Mouse (Mus musculus): ENCODE measurements around the gene Vsx1.
A peak's percentile ranks its signal among the peaks of the same experiment; 100 is the strongest.

Vsx1 gene

DNA sequence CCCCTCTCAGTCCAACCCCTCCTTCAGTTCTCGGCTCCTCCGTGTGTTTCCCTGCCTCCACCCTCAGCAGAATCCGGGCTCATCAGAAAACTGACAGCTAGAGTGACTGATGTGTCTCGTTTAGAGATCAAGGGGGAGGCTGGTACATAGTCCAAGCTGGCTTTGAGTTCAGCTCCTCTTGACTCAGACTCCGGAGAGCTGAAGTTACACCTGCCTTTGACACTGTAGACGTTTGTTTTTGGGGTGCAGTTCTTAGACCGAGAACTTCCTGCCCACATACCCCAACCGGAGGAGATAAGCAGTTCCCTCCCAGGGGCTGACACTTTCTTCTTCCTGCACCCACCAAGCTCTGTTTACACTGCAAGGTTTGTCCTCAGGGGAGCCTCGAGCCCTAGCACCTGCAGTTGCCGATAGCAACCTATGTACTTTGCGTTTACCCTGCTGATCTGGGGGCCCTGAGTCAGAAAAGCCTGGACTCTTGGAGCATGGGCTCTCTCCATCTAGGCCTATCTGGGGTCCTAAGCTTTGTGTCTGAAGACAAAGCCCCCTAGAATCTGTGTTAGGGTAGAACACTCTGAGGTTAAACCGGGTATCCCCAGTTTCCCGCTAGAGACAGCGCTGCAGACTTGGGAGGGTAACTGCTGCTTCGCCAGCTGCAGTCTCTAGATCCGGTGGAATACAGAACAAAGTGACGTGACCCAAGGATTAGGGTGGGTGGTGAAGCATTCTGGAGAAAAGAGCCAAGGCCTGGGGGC is 21.9 kb downstream of the Vsx1 start:
- no peak for DNase-seq (ENCODE audit: low read depth, low spot score)

DNA sequence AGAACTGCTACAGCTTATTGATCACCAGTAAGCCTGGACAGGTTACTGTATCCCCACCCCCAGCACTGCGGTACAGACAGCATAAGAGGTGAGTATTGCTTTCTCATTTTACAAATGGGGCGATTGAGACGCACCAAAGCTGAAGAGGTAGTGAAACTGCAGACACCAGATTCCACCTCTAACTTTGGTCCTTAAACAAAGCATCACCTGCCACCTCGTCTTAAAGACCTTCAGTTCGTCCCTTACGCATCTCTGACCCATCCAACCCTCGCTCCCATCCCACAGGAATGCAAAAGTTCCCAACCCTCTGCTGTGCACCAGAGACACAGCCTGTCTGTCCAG is 22.5 kb downstream of the Vsx1 start:
- no peak for DNase-seq (ENCODE audit: low read depth, low spot score)

DNA sequence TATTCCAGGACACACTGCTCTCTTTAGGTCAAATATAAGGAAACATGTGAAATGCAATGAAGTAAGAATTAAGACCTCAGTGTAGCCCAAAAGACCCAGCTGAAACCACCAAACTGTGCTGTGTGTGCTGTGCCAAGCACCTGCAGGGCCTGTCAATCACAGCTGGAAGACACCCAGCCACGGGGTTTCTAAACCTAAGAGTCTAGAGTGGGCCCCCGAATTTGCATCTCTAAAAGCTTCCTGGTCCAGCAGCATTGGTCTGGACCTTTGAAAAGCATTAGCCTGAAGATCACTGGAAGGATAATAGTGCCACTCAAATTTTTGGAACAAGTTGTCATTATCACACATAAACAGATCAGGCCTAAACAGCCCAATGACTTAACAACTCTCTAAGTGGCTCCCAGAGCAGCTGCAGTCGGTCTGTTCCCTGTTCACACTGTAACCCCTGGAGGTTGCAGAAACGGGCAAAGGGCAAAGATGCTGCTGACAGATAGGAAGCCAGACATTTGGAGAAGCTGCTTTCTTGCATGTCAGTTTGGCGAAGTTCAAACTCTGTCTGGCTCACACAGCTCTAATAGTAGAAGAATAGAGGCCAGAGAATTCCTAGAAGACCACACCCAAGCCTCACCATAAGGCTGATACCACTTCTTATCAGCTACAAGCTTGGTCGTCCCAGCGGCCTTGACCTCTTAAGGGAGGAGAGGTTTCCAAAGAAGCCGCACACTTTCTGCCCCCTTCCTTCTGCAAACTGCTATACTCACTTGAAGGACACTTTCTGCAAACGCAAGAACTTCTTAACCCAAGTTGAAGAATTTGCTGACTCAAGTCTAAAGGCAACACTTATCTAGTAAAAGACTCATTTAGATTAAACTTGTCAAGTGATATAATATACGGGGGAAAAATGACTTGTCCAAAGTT is 23.4 kb downstream of the Vsx1 start:
- DNase-seq (ENCODE audit: low read depth, low spot score): no peak

DNA sequence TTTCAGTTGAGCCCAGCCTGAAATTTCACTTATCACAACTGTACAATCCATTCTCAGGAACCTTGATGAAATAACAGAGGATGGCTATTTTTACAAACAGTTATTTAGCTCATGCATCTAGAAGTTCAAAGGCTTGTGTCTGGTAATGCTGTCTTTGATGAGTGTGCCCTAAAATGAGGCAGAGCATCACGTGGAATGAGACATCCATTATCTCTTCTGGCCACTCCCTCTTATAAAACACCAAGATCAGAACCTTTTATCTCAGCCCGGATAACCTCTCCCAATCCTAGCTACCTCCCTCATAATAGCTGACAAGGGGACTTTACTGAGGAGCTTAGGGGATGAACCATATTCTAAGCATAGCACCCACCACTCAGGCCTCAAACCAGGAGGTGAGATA is 24.2 kb downstream of the Vsx1 start:
- DNase-seq (ENCODE audit: low read depth, low spot score): no peak

DNA sequence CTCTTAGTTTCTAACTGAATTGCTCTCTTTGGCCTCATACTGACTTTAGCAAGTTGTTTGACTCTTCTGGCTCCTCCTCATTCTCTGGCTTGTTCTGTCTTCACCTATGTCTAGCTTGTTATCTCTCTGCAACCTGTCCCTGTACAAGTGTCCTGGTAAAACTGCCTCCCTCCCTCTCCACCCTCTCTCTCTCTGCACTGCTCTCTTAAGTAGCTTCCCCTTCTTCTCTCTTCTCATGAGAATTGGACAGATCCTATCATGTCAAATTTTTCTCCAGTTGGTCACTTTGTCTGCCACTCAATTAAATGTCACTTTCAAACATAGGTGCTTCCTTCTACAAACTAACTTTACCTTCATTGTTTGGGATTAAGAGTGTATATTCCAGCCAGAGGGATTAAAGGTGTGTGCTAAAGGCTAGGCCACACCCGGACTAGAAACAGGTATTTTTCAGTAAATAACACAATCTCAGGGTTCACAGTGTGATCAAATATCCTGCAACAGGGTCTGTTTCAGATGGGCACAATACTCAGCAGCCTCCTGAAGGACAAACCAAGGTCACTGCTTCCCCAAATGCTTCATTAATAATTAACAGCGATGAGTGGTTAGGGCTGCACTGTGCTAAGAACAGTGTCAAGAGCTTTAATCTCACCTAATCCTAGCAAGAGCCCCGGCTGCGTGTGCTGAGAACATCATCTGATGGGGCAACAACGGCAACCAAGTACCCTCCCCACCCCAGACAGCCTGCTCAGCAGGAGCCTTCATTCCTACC is 24.8 kb downstream of the Vsx1 start:
- DNase-seq (ENCODE audit: low read depth, low spot score): no peak

DNA sequence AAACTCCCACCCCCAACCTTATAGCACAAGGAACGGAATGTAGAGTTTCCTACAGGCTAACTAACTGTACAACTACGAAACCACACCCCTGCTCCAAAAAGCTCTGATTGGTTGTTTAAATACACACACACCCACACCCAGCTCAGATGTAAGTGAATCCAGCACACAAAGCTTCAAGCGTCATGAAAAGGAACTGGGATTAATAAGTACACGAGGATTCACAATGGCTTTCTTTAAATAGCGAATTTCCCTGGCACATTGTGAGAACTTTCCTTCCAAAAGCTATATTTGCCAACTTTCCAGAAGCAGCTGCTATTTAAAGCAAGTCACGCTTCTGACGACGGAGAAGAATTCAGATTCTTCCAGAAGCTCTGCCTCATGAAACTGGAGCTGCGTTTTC is 25.9 kb downstream of the Vsx1 start:
- DNase-seq (ENCODE audit: low read depth, low spot score): peak; percentile 78

DNA sequence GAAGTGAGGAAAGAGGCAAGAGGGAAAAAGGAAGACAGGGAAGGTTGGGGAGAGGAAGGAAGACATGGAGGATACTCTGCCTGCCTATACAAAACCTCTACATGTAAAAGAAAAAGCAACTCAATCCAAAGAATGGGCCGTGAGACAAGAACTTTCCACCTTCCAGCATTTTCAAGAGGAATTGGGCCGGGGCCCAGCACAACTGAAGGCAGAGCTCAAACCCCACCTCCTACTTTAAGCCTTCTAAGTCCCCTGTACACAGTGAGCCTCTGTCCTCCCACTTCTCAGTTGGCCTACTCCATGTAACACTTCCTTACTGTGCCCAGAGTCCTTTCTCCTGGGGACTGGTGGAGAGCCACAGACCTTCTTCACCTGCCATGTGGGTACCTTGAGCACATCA is 27.2 kb downstream of the Vsx1 start:
- no peak for DNase-seq (ENCODE audit: low read depth, low spot score)

DNA sequence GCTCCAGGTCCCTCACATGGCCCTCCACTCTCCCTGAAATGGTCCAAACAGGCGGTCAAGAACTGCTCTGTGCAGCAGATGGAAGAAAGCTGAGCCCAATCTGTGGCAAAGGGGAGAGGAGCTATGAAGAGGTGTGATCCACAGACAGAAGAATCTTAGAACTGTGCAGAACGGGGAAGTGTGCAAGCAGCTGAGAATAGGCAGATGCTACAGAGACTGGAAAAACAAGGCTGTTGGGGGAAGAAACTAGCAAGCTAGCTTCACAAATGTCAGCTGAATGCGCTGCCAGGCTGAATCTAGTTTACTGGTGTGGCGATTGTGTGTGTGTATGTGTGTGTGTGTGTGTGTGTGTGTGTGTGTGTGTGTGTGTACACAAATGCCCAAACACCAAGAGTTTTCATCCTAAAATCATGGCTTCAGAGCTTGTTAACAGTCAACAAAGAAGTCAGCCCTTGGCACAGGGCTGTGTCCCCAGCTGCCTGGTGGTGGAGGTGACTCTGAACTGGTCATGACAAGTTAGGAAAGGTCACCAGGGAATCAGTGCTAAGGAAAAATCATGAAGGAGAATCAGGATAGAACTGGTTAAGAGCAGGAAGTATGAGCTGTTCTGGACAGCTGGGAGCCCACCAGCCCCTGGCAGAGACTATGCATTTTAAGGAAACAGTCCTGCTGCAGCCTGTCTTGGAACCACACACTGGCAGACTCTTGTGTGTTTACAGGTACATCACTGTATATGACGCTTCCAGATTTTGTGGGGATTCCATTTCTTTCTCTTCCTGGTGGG is 28.3 kb downstream of the Vsx1 start:
- no peak for DNase-seq (ENCODE audit: low read depth, low spot score)

DNA sequence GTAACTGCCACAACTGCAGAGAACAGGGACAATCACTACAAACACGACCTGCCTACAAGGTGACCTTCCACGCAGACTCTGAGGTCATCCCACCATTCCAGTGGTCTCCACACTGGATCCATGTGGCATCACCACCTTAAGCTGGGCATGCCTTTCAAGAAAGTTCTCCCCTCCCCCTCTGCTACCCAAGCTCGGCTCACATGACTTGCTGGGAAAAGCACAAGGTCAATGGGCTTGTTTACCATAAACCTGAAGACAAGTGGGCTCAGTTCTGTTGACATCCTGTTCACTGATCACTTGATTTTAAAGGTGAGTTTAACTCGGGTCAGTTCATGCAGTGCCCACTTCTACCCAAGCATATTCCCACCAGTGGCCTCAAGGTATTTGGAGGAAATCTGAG is 29.1 kb downstream of the Vsx1 start:
- no peak for DNase-seq (ENCODE audit: low read depth, low spot score)

DNA sequence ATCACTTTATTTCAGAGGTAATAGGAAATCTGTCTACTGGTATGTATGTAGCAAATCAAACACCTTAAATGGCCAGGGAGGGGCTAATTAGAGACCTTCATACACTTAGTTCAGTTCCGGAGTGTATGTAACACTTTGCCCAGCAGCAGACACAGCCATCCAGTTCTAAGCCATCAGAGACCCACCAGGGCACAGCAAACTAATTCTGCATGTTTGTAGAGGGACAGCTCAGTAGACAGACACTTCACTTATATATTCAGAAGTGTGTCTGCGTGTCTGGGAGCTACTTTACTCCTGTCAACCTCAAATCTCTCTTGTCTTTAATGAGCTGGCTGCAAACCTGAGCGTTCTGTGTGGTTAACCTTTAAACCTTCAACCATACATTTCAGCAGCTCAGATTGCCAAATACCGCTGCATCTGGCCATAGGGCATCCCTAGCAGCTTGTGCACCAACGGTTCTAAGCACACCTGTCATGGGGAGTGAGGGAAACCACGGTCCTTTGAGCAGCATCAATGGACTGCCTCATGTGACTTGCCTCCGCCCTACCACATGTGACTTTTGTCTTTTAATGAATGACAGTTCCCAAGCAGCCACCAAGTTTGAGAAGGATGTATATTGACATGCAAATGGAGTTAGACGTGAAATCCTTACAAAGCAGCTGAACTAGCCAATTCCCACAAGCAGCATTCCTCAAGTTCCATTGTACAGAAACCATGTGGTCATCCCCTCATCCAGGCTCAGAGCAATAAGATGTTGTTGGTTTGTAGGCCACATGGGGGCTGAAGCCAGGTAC is 32.0 kb downstream of the Vsx1 start:
- DNase-seq (ENCODE audit: low read depth, low spot score): no peak

DNA sequence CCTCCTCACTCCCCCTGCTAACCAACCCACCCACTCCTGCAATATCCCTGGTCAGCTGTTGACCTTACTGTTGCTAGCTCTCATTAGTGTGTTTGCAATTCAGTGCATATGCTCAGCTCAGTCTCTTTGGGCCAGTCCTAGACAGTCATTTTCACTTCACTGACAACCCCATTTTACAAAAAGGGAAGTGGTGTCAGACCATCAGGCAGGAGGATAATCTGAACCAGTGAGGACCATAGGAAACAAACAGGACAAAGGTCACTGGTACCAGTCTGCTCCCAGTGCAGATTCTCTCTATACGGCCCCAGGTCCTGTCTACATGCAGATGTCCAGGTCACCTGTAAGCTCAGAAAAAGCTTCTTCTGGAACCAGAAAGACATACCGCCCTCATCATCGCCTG is 33.0 kb downstream of the Vsx1 start:
- no peak for DNase-seq (ENCODE audit: low read depth, low spot score)

DNA sequence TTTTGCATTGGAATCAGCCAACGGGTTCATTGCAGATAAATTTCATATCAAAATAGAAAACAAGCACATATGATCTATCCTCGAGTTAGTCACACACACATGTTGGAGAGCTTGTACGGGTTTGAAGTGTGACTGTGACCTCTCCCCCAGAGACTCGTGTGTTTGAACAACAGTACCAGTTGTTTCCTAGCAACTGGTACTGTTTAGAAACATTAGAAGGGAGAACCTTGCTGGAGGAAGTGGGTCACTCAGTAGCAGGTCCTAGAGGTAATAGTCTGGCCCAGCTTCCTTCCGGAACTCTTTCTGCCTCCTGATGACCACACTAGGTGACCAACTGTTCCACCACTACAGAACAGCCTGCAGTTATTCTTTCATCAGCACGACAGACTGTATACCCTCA is 33.9 kb downstream of the Vsx1 start:
- peak; percentile 76 for DNase-seq (ENCODE audit: low read depth, low spot score)

DNA sequence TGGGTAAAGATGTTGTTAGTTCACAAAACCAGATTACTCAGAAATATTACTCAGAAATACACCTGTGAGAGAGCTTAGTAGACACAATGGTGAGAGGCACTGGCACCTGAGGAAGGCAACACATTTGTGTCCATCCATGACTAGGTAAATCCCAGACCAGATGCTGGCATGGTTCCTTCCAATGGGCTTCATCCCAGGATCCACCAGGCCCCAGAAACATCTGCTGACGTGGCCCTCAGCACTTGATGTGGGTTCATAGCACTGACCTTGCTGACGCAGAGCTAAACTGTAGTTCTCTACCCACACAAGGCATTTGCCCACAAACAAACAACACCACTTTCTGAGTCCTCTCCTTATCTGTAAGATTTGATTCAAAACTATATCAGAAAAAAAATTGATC is 34.3 kb downstream of the Vsx1 start:
- DNase-seq (ENCODE audit: low read depth, low spot score): no peak

DNA sequence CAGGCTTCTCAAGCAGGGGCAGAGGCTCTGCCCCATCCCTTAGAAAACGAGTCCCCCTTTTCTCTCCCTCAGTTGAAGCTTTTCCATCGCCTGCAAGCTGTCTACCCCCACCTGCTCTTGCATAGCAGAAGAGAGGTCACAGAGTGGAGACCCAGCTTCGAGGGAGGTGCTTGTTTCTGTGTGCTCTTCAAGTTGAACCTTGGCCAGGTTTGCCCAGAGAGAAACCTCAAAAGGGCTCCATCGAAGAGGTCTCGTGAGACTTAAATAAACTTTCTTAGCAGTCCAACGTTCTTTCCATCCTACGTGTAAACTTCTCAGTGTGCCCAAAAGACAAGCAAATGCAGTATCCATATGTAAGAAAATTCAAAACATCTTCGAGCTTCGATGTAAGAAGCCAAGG is 37.8 kb downstream of the Vsx1 start:
- no peak for DNase-seq (ENCODE audit: low read depth, low spot score)

DNA sequence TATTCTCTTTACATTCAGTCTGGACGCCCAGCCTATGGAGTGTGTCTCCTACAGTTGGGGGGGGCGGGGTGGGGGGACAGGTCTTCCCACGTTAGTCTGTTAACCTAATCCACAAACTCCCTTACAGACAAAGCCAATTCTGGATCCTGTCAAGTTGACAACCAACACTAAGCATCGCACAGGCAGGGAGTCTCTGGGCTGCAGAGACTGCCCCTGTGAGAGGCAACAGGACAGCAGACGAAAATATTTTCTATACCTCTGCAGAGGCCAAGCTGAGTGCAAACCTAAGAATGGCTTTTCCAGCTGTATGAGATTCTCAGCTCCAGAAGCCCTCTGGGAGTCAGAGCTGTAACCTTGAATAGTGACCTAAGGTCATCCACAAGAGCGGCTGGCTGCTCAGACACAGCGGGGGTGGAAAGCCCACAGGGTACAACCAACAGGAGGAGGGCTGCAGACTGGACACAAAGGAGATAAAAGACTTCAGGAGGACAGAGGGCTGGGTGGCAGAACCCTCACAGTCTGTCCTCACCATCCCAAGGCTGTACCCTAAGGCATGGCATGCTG is 38.6 kb downstream of the Vsx1 start:
- DNase-seq (ENCODE audit: low read depth, low spot score): no peak

DNA sequence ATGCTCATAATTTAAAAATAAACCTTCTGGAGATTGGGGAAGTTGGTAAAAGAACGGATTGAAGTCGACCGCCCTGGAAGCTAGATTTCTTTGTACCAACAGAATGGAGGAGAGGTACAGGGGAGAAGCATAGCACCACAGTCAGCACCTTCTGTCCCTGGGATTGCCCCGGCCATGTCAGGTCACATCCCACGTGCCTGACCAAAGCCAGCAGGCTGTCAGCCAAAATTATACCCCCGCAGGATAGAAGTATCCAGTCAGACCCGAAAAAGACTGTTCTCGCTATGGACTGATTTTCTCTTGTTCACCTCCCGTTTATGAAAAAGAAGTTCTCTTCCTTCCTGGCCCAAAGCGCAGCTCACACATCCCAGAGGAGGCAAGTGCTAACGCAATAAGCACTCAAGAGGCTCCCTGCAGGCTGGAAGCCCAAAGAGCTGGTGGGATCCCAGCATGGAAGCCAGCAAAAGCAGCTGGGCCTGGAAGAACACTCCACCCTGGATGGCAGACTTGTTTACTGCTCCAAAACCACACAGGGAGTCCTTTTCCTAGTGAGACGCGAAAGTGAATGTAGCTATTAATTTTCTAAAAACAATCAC is 40.8 kb downstream of the Vsx1 start:
- DNase-seq (ENCODE audit: low read depth, low spot score): peak; percentile 62

DNA sequence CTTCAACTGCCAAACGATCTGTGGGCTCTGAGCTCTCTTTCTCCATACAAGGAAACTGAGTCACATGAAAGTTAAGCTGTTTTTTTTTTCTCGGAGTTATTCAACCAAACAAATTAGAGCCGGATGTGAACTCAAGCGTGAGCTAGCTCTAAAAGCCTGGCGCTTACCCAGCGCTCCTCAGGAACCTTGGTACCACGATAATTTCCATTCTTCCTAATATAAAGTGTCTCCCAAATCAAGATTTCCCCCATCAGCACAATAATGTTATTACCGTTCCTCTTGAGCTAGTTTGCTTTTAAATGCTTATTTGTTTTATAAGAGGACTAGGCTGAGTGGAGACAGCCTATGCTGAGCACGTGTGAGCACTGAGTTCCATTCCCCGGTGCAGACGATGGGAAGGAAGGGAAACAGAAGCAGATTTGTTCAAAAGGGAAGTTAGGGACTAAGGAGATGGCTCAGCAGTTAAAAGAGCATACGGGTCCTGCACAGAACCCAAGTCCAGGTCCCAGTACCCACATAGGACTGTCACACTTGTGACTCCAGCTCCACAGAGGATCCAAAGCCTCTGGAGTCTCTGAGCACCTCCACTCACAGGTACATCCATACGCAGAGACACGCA is 41.4 kb downstream of the Vsx1 start:
- DNase-seq (ENCODE audit: low read depth, low spot score): no peak

DNA sequence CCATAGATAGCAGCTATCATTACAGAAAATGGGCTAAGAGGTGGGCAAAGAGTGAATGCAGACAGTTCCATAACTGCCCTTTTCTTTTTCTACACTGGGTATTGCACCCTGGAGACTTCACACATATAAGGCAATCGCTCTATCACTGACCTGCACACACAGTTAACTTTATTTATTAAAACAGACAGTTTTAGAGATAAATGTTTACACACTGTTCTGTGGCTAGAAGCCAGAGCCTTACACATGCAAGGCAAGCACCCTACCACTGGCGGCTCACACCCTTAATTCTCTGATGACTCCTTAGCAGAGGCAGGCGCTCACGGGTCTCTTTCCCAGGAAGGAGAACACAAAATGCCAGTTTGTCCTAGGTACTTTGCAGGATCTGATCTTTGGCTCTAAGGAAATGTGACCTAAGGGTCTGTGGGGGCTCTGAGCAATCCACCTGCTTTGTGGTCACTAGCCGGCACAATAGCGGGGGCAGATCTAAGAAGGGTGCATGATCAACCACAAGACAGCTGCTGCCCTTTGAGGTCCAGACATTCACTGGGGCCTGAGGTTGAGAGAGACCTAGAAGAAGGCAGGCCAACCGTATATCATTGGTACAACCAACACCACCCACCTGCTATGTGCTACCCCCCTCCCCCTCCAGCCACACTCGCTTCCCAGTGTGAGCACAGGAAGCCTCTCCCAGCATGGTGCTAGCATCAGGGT is 42.6 kb downstream of the Vsx1 start:
- no peak for DNase-seq (ENCODE audit: low read depth, low spot score)

DNA sequence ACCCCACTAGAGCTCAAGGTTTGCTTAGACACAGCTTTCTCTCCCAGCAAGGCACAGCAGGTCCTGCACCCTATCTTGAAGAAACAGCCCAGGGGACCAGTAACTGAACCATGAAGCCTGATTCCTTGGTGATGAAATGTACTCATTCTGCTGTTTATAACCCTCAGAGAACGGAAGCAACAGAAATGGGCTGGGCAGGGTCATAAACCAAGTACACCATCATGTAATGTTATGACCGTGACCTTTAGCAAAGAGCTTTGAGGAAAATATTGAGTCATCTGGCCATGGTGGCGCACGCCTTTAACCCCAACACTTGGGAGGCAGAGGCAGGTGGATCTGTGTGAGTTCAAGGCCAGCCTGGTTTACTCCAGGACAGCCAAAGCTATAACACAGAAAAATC is 43.9 kb downstream of the Vsx1 start:
- DNase-seq (ENCODE audit: low read depth, low spot score): no peak

Measured in skeletal muscle tissue, adult 2 months (tissue).